Mouse (Mus musculus) MEL (cell line): Measurements from ENCODE around the gene Arhgap6. TPM values are rescaled to one million over a fixed set of nuclear protein-coding genes. Genes with fewer than 3 reads are reported as not detected.

Source experiments
- DNase-seq: peaks from one replicate; pipeline ENCODE4 v3.0.0; 2011; ENCODE audit warnings: low read depth, low spot score
- H3K27ac ChIP-seq: 2 replicates; pipeline ENCODE4 v1.5.1; 2012; ENCODE audit warnings: low read depth, mild to moderate bottlenecking, control low read depth, low read length, moderate library complexity; ENCODE audit not compliant: control insufficient read depth
- H3K27me3 ChIP-seq, 2 experiments: fragments of 150-350 bp in 1 of 2; sonication (generic) in 1 of 2; 2 replicates each; pipeline ENCODE4 v1.6.1; 2012; ENCODE audit warnings: low read length in 2 of 2, mild to moderate bottlenecking in 2 of 2, improper control_type of control experiment in 1 of 2, moderate library complexity in 1 of 2; ENCODE audit not compliant: insufficient read depth in 2 of 2, control insufficient read depth in 1 of 2
- H3K36me3 ChIP-seq, 2 experiments: 2 replicates each; pipeline ENCODE4 v1.6.1; 2012 to 2014; ENCODE audit warnings: low read length in 2 of 2, improper control_type of control experiment in 1 of 2, inconsistent platforms in 1 of 2, mild to moderate bottlenecking in 1 of 2; ENCODE audit not compliant: insufficient read depth in 2 of 2, control insufficient read depth in 1 of 2
- H3K4me1 ChIP-seq, 2 experiments: fragments of 150-350 bp in 1 of 2; sonication (generic) in 1 of 2; 2 replicates each; pipeline ENCODE4 v1.6.1; 2012; ENCODE audit warnings: low read length in 2 of 2, improper control_type of control experiment in 1 of 2, mild to moderate bottlenecking in 1 of 2; ENCODE audit not compliant: insufficient read depth in 2 of 2, control insufficient read depth in 1 of 2
- H3K4me3 ChIP-seq, 2 experiments: fragments of 150-350 bp in 1 of 2; sonication (generic) in 1 of 2; 2 replicates each; pipeline ENCODE4 v1.5.1; 2012; ENCODE audit warnings: low read depth in 2 of 2, low read length in 2 of 2, mild to moderate bottlenecking in 2 of 2, moderate library complexity in 2 of 2, control low read depth in 1 of 2, improper control_type of control experiment in 1 of 2; ENCODE audit not compliant: control insufficient read depth in 1 of 2, insufficient read depth in 1 of 2
- H3K79me2 ChIP-seq: 2 replicates; pipeline ENCODE4 v1.6.1; 2012; ENCODE audit warnings: mild to moderate bottlenecking, low read length, moderate library complexity; ENCODE audit not compliant: control insufficient read depth, poor library complexity, insufficient read depth
- H3K9ac ChIP-seq: 2 replicates; pipeline ENCODE4 v1.6.1; 2012; ENCODE audit warnings: low read depth, mild to moderate bottlenecking, control low read depth, low read length, moderate library complexity; ENCODE audit not compliant: control insufficient read depth, poor library complexity, severe bottlenecking
- H3K9me3 ChIP-seq: fragments of 150-350 bp; sonication (generic); replicated peaks from 2 replicates; pipeline ENCODE4 v1.6.1; 2012; ENCODE audit warnings: mild to moderate bottlenecking, low read length, improper control_type of control experiment, moderate library complexity; ENCODE audit not compliant: insufficient read depth
- CHD1 ChIP-seq: IDR thresholded peaks from 2 replicates; pipeline ENCODE4 v1.6.1; 2012; ENCODE audit warnings: low read depth, mild to moderate bottlenecking, inconsistent platforms, low read length, improper control_type of control experiment
- E2F4 ChIP-seq: IDR thresholded peaks from 2 replicates; pipeline ENCODE4 v1.6.1; 2011; ENCODE audit warnings: low read depth, low read length, improper control_type of control experiment, borderline replicate concordance
- EP300 ChIP-seq, 2 experiments: IDR thresholded peaks; 2 replicates each; pipeline ENCODE4 v1.6.1; 2011; ENCODE audit warnings: improper control_type of control experiment in 2 of 2, low read length in 2 of 2, low read depth in 1 of 2, mild to moderate bottlenecking in 1 of 2
- GABPA ChIP-seq: IDR thresholded peaks from 2 replicates; pipeline ENCODE4 v1.6.1; 2012; ENCODE audit warnings: low read depth, mild to moderate bottlenecking, inconsistent platforms, low read length, improper control_type of control experiment, moderate library complexity
- GATA1 ChIP-seq: IDR thresholded peaks from 2 replicates; pipeline ENCODE4 v1.6.1; 2011; ENCODE audit warnings: low read depth, low read length, improper control_type of control experiment
- HCFC1 ChIP-seq: IDR thresholded peaks from 2 replicates; pipeline ENCODE4 v1.6.1; 2012; ENCODE audit warnings: low read depth, mild to moderate bottlenecking, inconsistent platforms, low read length, improper control_type of control experiment, moderate library complexity
- JUND ChIP-seq: IDR thresholded peaks from 2 replicates; pipeline ENCODE4 v1.6.1; 2011; ENCODE audit warnings: low read depth, mild to moderate bottlenecking, improper control_type of control experiment, low read length
- MAX ChIP-seq: IDR thresholded peaks from 2 replicates; pipeline ENCODE4 v1.6.1; 2011; ENCODE audit warnings: low read length, improper control_type of control experiment
- MEF2A ChIP-seq: IDR thresholded peaks from 2 replicates; pipeline ENCODE4 v1.6.1; 2014; ENCODE audit warnings: low read depth, mild to moderate bottlenecking, inconsistent platforms, low read length, improper control_type of control experiment; ENCODE audit not compliant: poor library complexity, insufficient replicate concordance, severe bottlenecking; ENCODE audit errors: extremely low read depth
- POLR2AphosphoS2 ChIP-seq: IDR thresholded peaks from 2 replicates; pipeline ENCODE4 v1.6.1; 2011; ENCODE audit warnings: low read length, improper control_type of control experiment
- RAD21 ChIP-seq: IDR thresholded peaks from 2 replicates; pipeline ENCODE4 v1.6.1; 2011; ENCODE audit warnings: mild to moderate bottlenecking, low read depth, low read length, improper control_type of control experiment
- SIN3A ChIP-seq: IDR thresholded peaks from 2 replicates; pipeline ENCODE4 v1.6.1; 2012; ENCODE audit warnings: low read length, improper control_type of control experiment, inconsistent platforms
- SMC3 ChIP-seq: IDR thresholded peaks from 2 replicates; pipeline ENCODE4 v1.6.1; 2011; ENCODE audit warnings: low read depth, low read length, improper control_type of control experiment
- TAL1 ChIP-seq: IDR thresholded peaks from 2 replicates; pipeline ENCODE4 v1.6.1; 2012; ENCODE audit warnings: mild to moderate bottlenecking, inconsistent platforms, low read length, moderate library complexity, mixed read lengths
- TBP ChIP-seq: IDR thresholded peaks from 2 replicates; pipeline ENCODE4 v1.8.0; 2011; ENCODE audit warnings: low read depth, low read length, improper control_type of control experiment
- TCF12 ChIP-seq: IDR thresholded peaks from 2 replicates; pipeline ENCODE4 v1.6.1; 2014; ENCODE audit warnings: low read depth, mild to moderate bottlenecking, inconsistent platforms, low read length, improper control_type of control experiment, moderate library complexity
- USF2 ChIP-seq, 2 experiments: IDR thresholded peaks; 2 replicates each; pipeline ENCODE4 v1.6.1; 2011 to 2012; ENCODE audit warnings: improper control_type of control experiment in 2 of 2, low read length in 2 of 2, borderline replicate concordance in 1 of 2, inconsistent platforms in 1 of 2, low read depth in 1 of 2, mild to moderate bottlenecking in 1 of 2; ENCODE audit not compliant: insufficient read depth in 1 of 2
- ZKSCAN1 ChIP-seq: IDR thresholded peaks from 2 replicates; pipeline ENCODE4 v1.6.1; 2012; ENCODE audit warnings: low read depth, mild to moderate bottlenecking, inconsistent platforms, low read length, improper control_type of control experiment, moderate library complexity
- polyA plus RNA-seq, 2 experiments: library from polyadenylated mRNA; stranded (reverse) in 1 of 2; unstranded in 1 of 2; fragments of >175 nt in 1 of 2; fragments of >200 nt in 1 of 2; gene quantifications; 2 replicates each; pipeline versions ENCODE4 v1.2.1 to v1.2.4; 2012; ENCODE audit warnings: low replicate concordance in 2 of 2, low read depth in 1 of 2; ENCODE audit not compliant: insufficient read length in 2 of 2, insufficient read depth in 1 of 2, missing spikeins in 1 of 2
- total RNA-seq: library from RNA; depleted of rRNA; stranded (reverse); fragments of 300-350 nt; gene quantifications from 2 replicates; pipeline ENCODE4 v1.2.3, GENCODE M21; 2012

The Arhgap6 gene
- total and polyA plus RNA-seq, 3 experiments, result 4.4 to 21.7 TPM; not detected in 1

- no peak for TF ChIP-seq TCF12
- no peak for TF ChIP-seq TAL1
- TF ChIP-seq SMC3, result no peak
- no peak for TF ChIP-seq USF2 (IDR thresholded peaks at IDR 0.05; ENCODE audit: borderline replicate concordance in 1 of 2, insufficient read depth in 1 of 2, low read depth in 1 of 2, low read length in 2 of 2)
- no peak for TF ChIP-seq GABPA
- no peak for TF ChIP-seq SIN3A
- TF ChIP-seq GATA1, result no peak
- TF ChIP-seq ZKSCAN1, result no peak
- no peak for TF ChIP-seq JUND
- no peak for TF ChIP-seq RAD21
- TF ChIP-seq E2F4, result no peak
- TF ChIP-seq MEF2A, result no peak
- no peak for TF ChIP-seq EP300 (IDR thresholded peaks at IDR 0.05; ENCODE audit: low read depth in 1 of 2, low read length in 2 of 2)
- no peak for TF ChIP-seq HCFC1
- no peak for TF ChIP-seq MAX
- no peak within 1 kb of the TSS for H3K4me3 ChIP-seq
Observed at GRCm38 (mm10) chrX:169187100-169187499, 392.2 kb downstream of the Arhgap6 start, which contains the start of gene Amelx. Amelx (minus strand) TSS chrX:169187200.

DNA sequence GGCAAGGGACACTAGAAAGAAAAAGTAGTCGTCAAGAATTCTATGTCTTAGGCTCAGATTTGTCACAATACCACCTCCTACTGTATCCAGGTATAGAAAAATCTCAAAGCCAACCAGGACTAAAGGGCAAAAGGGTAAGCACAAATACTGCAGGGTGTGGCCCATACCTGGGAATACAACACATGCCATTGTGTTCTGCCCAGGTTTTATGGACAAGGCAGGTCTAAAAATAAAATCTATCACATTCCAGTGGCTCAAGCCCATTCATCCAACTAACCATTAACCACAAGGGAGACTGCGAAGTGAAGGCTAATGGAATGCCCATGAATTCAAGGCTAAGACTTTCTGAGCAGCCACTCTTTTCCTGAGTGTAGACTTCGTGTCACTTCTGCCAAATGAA is 415.1 kb downstream of the Arhgap6 start:
- Histone ChIP-seq H3K36me3 (peaks cover 0 to 4% of the 10 kb centered on the region in 2 experiments; a peak in 1 of 4 replicates), H3K9ac (no peak overlapping the region), H3K4me1 (no peaks in the 10 kb centered on the region; a peak in 1 of 4 replicates), H3K9me3 (no peaks in the 10 kb centered on the region), H3K27ac (no peak overlapping the region), H3K79me2 (no peaks in the 10 kb centered on the region), H3K27me3 (no peaks in the 10 kb centered on the region), H3K4me3 (no peak overlapping the region)
- TF ChIP-seq POLR2AphosphoS2 (no peak), TBP (no peak), HCFC1 (no peak), CHD1 (no peak)
- DNase-seq, result no peak

More at GRCm38 (mm10) chrX:169187100-169187499, 392.2 kb downstream of the Arhgap6 start, which contains the start of gene Amelx:
- H3K9me3 ChIP-seq, result no peaks in the 10 kb centered on the region
- H3K9ac ChIP-seq, result no peak within 1 kb of the TSS
- no peak for DNase-seq
- H3K27me3 ChIP-seq, result no peaks in the 10 kb centered on the region
- no peaks in the 10 kb centered on the region for H3K4me1 ChIP-seq
- H3K36me3 ChIP-seq, result peaks cover 0 to 2% of the 10 kb centered on the region in 2 experiments; a peak in 1 of 4 replicates
- no peaks in the 10 kb centered on the region for H3K79me2 ChIP-seq
- H3K27ac ChIP-seq, result no peak within 1 kb of the TSS
